In the genomic region with DNA sequence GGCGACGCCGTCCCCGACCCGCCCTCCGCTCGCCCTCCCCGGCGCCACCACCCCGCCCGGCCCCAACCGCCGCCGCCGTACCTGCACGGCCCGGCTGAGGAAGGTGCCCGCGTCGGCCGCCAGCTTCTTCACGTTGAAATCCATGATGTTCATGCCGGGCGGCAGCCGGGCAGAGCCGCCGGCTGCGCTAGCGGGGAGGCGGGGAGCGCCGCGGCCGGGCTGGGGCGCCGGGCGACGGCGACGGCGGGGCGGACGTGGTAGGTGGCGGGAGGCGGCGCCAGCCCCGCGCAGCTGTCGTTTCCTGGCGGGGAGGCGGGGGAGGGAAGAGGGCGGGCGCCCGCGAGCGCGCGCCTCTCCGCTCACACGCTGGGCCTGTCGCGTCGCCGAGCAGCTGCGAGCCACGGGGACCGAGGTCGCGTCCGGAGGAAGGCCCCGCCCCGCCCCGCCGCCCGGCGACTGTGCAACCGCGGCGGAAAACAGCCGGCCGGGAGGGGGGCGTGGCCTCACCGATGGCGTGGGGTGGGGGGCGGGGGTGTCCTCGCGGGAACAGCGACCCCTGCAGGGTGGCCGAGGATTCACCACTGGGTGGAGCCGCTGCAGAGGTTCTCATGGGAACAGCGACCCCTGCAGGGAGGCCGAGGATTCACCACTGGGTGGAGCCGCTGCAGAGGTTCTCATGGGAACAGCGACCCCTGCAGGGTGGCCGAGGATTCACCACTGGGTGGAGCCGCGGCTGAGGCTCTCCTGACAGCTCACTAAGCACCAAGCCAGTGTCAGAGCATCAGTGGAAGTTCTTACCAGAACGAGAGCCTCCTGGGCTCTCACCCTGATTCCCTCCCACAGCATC, we compare ENCODE assay signal across 8 mouse cellular contexts. TPM values are rescaled to one million over a fixed set of nuclear protein-coding genes. Genes with fewer than 3 reads are reported as not detected.
DNase-seq lines count a peak whose midpoint lies in the region; ATAC-seq lines count a peak whose summit lies in the region.

Gene Sh3glb1 (minus strand): TSS at position 435 of the 847 bp plus-strand sequence.

- H3K4me1 ChIP-seq in intestine, embryonic 14.5 days (replicated peaks; ENCODE audit: control insufficient read depth, insufficient read depth, low read length), result peaks cover 31% of the 10 kb centered on the region

- peak within 1 kb of the TSS; percentile 84 for H3K9ac ChIP-seq in intestine, embryonic 14.5 days (ENCODE audit: low read length)

- H3K27me3 ChIP-seq in intestine, embryonic 14.5 days (replicated peaks; ENCODE audit: control insufficient read depth, insufficient read depth, low read length), result no peaks in the 10 kb centered on the region

- WGBS in intestine, embryonic 14.5 days, result 1% methylated on average over 57 of the region's 98 CpGs

- peak within 1 kb of the TSS; percentile 85 for H3K4me3 ChIP-seq in intestine, embryonic 14.5 days (ENCODE audit: low read depth, low read length)

- ATAC-seq in intestine, embryonic 14.5 days (replicated peaks; ENCODE audit: low FRiP score, low TSS enrichment, low read depth), result peak; percentile 91

- DNase-seq in adrenal gland, adult (ENCODE audit: inconsistent age in 2 of 2, low spot score in 1 of 2), result peak; percentile 97 to 99
- DNase-seq in embryo, embryonic 10.5 days (ENCODE audit: low spot score), result peak; percentile 90
- DNase-seq in gastrocnemius, postnatal 25 days, result peak; percentile 95
- peak; percentile 99 for DNase-seq in intestine, embryonic 14.5 days (ENCODE audit: low spot score)
- DNase-seq in left cerebral cortex, postnatal 14 days (ENCODE audit: low spot score in 2 of 2), result peak; percentile 97
- DNase-seq in mesoderm, embryonic 11.5 days (ENCODE audit: low read depth, low spot score), result peak; percentile 93
- peak; percentile 93 to 94 for DNase-seq in right cerebral cortex, postnatal 36 days (ENCODE audit: low spot score in 2 of 2)
- DNase-seq in yolk sac, embryonic 10.5 days (ENCODE audit: low spot score), result peak; percentile 89

- H3K4me2 ChIP-seq in intestine, embryonic 14.5 days (ENCODE audit: low read length), result peak within 1 kb of the TSS; percentile 75

- peak within 1 kb of the TSS; percentile 99 for H3K27ac ChIP-seq in intestine, embryonic 14.5 days (ENCODE audit: low read depth)

- no peaks in the 10 kb centered on the region for H3K36me3 ChIP-seq in intestine, embryonic 14.5 days (ENCODE audit: control insufficient read depth, insufficient read depth, low read length)

- no peaks in the 10 kb centered on the region for H3K9me3 ChIP-seq in intestine, embryonic 14.5 days (ENCODE audit: control insufficient read depth, low read length)

- intact Hi-C loops in left cerebral cortex, postnatal 14 days (cut with DNase I), result loop anchor here (5.0 kb wide), 1 partner anchor 268 kb away; no protein-coding TSS in a partner anchor

RNA-seq across cellular contexts. Expression of gene Sh3glb1, which starts in this region (rescaled TPM):
- total RNA-seq in gastrocnemius, postnatal 25 days (2021), result 100 to 1,000 TPM; 289 to 299 TPM
- polyA plus RNA-seq in intestine, embryonic 14.5 days (2014; fragmentation: Nextera tagmentation; extraction: Ambion mirVana), result 93.4 and 95.3 TPM in 2 replicates
- 10 to 100 TPM; 82.3 TPM for total RNA-seq in left cerebral cortex, postnatal 14 days (2021)

Comparison
In these comparisons a context has a peak if more than half of its experiments do, and no peak if none do; other contexts are left out.
1. Peak in every context shown above with its lines: DNase-seq, ATAC-seq, H3K4me3 ChIP-seq and H3K27ac ChIP-seq.